Mouse (Mus musculus) liver, adult 2 months (tissue): ENCODE measurements around the gene St6galnac3.

Source experiments
- CTCF ChIP-seq: fragments of 200-500 bp; IDR thresholded peaks from 2 replicates; pipeline ENCODE4 v1.5.1; 2011; ENCODE audit warnings: low read depth, low read length, control low read depth
- POLR2A ChIP-seq: fragments of 200-500 bp; IDR thresholded peaks from 2 replicates; pipeline ENCODE4 v1.6.1; 2011; ENCODE audit warnings: low read length, control low read depth; ENCODE audit not compliant: insufficient read depth; ENCODE audit errors: extremely low read depth

DNA sequence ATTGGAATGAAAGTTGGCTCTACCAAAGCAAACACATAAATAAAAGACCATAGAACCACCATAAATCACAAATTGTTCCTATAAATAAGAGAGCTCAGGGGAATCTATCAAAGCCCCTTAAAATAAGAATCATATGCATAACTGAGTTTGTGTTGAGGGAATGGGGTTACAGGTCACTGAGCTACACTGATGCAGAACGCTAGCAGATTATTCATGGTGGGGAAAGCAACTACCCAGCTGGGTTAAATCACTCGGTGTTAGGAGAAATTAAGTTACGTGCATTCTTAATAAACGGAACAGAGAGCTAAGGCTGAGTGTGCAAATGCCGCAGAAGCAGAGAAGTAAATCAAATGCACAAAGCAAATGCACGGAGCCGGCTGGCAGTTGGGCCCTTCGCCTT is 292.0 kb downstream of the St6galnac3 start:
- no peak for TF ChIP-seq POLR2A
- no peak for TF ChIP-seq CTCF
